Mouse (Mus musculus): ENCODE measurements at regions not wholly inside any gene's neighbourhood (a gene's known extent, or its start where the extent isn't known, plus 50 kb on each side); places are given as distances from the start of the nearest gene placed in this dataset.

- no peak overlapping the region for H3K9ac ChIP-seq (ENCODE audit: low read depth, poor library complexity, severe bottlenecking)
- no peaks in the 10 kb centered on the region for H3K9me3 ChIP-seq (replicated peaks; ENCODE audit: control insufficient read depth, insufficient read depth, low read length, poor library complexity, severe bottlenecking)
- H3K36me3 ChIP-seq (ENCODE audit: control insufficient read depth, insufficient read depth, low read length, poor library complexity, severe bottlenecking), result no peaks in the 10 kb centered on the region
- TF ChIP-seq POLR2A (IDR thresholded peaks at IDR 0.05; ENCODE audit: insufficient read depth, low read length) (no peak), CTCF (IDR thresholded peaks at IDR 0.05; ENCODE audit: low read depth, low read length) (no peak), EP300 (IDR thresholded peaks at IDR 0.05; ENCODE audit: insufficient read depth, low read depth, low read length) (no peak)
- H3K4me1 ChIP-seq (ENCODE audit: control insufficient read depth, insufficient read depth, low read length), result no peaks in the 10 kb centered on the region
- H3K27me3 ChIP-seq (ENCODE audit: control insufficient read depth, insufficient read depth, low read length, poor library complexity, severe bottlenecking), result no peaks in the 10 kb centered on the region
- H3K4me3 ChIP-seq (ENCODE audit: low read depth, low read length), result no peak overlapping the region
- H3K27ac ChIP-seq (ENCODE audit: insufficient read depth, low read length), result no peak overlapping the region
Measured at GRCm38 (mm10) chr14:16092391-16093132, 156.5 kb upstream of the Ngly1 start.

DNA sequence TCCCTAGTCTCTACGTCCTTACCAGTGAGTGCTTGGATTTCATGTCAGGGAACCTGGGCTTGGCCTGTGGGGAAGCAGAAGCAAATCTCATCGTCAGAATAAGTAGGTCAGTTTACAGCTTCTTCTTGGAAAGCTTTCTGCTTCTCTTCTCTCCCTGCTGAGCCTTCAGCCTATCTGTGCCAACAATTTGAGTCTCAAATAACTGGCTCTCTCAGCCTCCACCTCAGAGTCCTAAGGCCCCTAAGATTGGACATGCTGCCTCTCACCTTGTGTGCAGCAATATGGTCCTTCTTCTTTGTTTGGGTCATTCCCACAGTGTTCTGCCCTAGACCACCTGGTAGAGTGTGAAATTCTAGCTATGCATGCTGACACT is 156.0 kb upstream of the Ngly1 start:
- H3K9me3 ChIP-seq (replicated peaks; ENCODE audit: control insufficient read depth, insufficient read depth, low read length, poor library complexity, severe bottlenecking), result no peaks in the 10 kb centered on the region
- no peak overlapping the region for H3K4me3 ChIP-seq (ENCODE audit: low read depth, low read length)
- no peaks in the 10 kb centered on the region for H3K27me3 ChIP-seq (ENCODE audit: control insufficient read depth, insufficient read depth, low read length, poor library complexity, severe bottlenecking)
- H3K4me1 ChIP-seq (ENCODE audit: control insufficient read depth, insufficient read depth, low read length), result no peaks in the 10 kb centered on the region
- H3K9ac ChIP-seq (ENCODE audit: low read depth, poor library complexity, severe bottlenecking), result no peak overlapping the region
- H3K36me3 ChIP-seq (ENCODE audit: control insufficient read depth, insufficient read depth, low read length, poor library complexity, severe bottlenecking), result no peaks in the 10 kb centered on the region
- no peak overlapping the region for H3K27ac ChIP-seq (ENCODE audit: insufficient read depth, low read length)
- no peak for TF ChIP-seq EP300 (IDR thresholded peaks at IDR 0.05; ENCODE audit: insufficient read depth, low read depth, low read length)
- TF ChIP-seq POLR2A (IDR thresholded peaks at IDR 0.05; ENCODE audit: insufficient read depth, low read length), result no peak
- no peak for TF ChIP-seq CTCF (IDR thresholded peaks at IDR 0.05; ENCODE audit: low read depth, low read length)

- Histone ChIP-seq H3K9me3 (replicated peaks; ENCODE audit: control insufficient read depth, insufficient read depth, low read length, poor library complexity, severe bottlenecking) (peaks cover 6% of the 10 kb centered on the region), H3K27ac (ENCODE audit: insufficient read depth, low read length) (no peak overlapping the region), H3K4me1 (ENCODE audit: control insufficient read depth, insufficient read depth, low read length) (no peaks in the 10 kb centered on the region), H3K36me3 (ENCODE audit: control insufficient read depth, insufficient read depth, low read length, poor library complexity, severe bottlenecking) (no peaks in the 10 kb centered on the region), H3K9ac (ENCODE audit: low read depth, poor library complexity, severe bottlenecking) (no peak overlapping the region), H3K27me3 (ENCODE audit: control insufficient read depth, insufficient read depth, low read length, poor library complexity, severe bottlenecking) (no peaks in the 10 kb centered on the region), H3K4me3 (ENCODE audit: low read depth, low read length) (no peak overlapping the region)
- no peak for TF ChIP-seq POLR2A (IDR thresholded peaks at IDR 0.05; ENCODE audit: insufficient read depth, low read length)
- TF ChIP-seq CTCF (IDR thresholded peaks at IDR 0.05; ENCODE audit: low read depth, low read length), result no peak
- no peak for TF ChIP-seq EP300 (IDR thresholded peaks at IDR 0.05; ENCODE audit: insufficient read depth, low read depth, low read length)
Measured at GRCm38 (mm10) chr14:16109414-16109813, 139.7 kb upstream of the Ngly1 start.

GRCm38 (mm10) chr14:16132672-16133071 is 116.4 kb upstream of the Ngly1 start:
- H3K9me3 ChIP-seq (replicated peaks; ENCODE audit: control insufficient read depth, insufficient read depth, low read length, poor library complexity, severe bottlenecking), result peaks cover 2% of the 10 kb centered on the region
- TF ChIP-seq POLR2A (IDR thresholded peaks at IDR 0.05; ENCODE audit: insufficient read depth, low read length) (no peak), EP300 (IDR thresholded peaks at IDR 0.05; ENCODE audit: insufficient read depth, low read depth, low read length) (no peak), CTCF (IDR thresholded peaks at IDR 0.05; ENCODE audit: low read depth, low read length) (no peak)
- H3K9ac ChIP-seq (ENCODE audit: low read depth, poor library complexity, severe bottlenecking), result no peak overlapping the region
- H3K4me3 ChIP-seq (ENCODE audit: low read depth, low read length), result no peak overlapping the region
- no peak overlapping the region for H3K27ac ChIP-seq (ENCODE audit: insufficient read depth, low read length)
- H3K4me1 ChIP-seq (ENCODE audit: control insufficient read depth, insufficient read depth, low read length), result no peaks in the 10 kb centered on the region
- no peaks in the 10 kb centered on the region for H3K36me3 ChIP-seq (ENCODE audit: control insufficient read depth, insufficient read depth, low read length, poor library complexity, severe bottlenecking)
- no peaks in the 10 kb centered on the region for H3K27me3 ChIP-seq (ENCODE audit: control insufficient read depth, insufficient read depth, low read length, poor library complexity, severe bottlenecking)

DNA sequence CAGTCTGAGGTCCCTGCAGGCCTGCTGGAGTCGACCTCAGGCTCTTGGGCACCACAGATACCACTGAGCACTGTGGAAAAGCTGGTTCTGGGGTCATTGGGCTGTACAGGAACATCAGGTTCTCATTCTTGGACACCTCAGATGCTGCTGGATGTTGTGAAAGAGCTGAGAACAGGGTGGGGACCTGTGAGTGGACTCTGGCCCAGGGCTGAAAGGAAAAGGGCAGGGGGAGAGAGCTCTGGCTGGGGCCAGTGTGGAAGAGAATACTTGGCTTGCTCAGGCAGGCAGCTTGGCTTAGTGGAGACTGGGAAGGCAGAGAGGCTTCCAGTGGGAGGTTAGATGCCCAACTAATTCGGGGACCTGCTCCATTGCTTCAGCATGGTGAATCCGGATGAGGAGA is 115.7 kb upstream of the Ngly1 start:
- Histone ChIP-seq H3K4me1 (ENCODE audit: control insufficient read depth, insufficient read depth, low read length) (no peaks in the 10 kb centered on the region), H3K4me3 (ENCODE audit: low read depth, low read length) (no peak overlapping the region), H3K9me3 (replicated peaks; ENCODE audit: control insufficient read depth, insufficient read depth, low read length, poor library complexity, severe bottlenecking) (peaks cover 2% of the 10 kb centered on the region), H3K27me3 (ENCODE audit: control insufficient read depth, insufficient read depth, low read length, poor library complexity, severe bottlenecking) (no peaks in the 10 kb centered on the region), H3K27ac (ENCODE audit: insufficient read depth, low read length) (no peak overlapping the region), H3K36me3 (ENCODE audit: control insufficient read depth, insufficient read depth, low read length, poor library complexity, severe bottlenecking) (no peaks in the 10 kb centered on the region), H3K9ac (ENCODE audit: low read depth, poor library complexity, severe bottlenecking) (no peak overlapping the region)
- TF ChIP-seq POLR2A (IDR thresholded peaks at IDR 0.05; ENCODE audit: insufficient read depth, low read length) (no peak), CTCF (IDR thresholded peaks at IDR 0.05; ENCODE audit: low read depth, low read length) (no peak), EP300 (IDR thresholded peaks at IDR 0.05; ENCODE audit: insufficient read depth, low read depth, low read length) (no peak)

DNA sequence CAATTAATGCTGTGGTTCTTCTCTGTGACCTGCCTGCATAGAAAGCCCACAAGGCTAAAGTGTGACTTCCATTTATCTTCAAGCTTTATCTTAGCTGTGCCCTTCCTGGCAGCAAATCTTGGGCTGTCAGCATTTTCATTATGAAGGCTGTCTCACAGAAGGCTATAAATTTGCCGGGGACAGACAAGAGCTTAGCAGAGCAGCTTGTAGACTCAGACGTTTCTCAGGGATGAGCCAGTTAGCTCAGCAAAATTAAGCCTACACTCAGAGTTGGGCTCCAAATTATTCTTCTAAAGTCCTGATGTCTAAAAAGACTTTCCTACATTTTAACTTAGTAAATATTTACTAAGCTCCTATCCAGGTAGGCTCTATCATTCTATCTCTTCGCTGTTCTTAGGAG is 112.9 kb upstream of the Ngly1 start:
- H3K4me1 ChIP-seq (ENCODE audit: control insufficient read depth, insufficient read depth, low read length), result no peaks in the 10 kb centered on the region
- peaks cover 2% of the 10 kb centered on the region for H3K9me3 ChIP-seq (replicated peaks; ENCODE audit: control insufficient read depth, insufficient read depth, low read length, poor library complexity, severe bottlenecking)
- no peak overlapping the region for H3K9ac ChIP-seq (ENCODE audit: low read depth, poor library complexity, severe bottlenecking)
- H3K36me3 ChIP-seq (ENCODE audit: control insufficient read depth, insufficient read depth, low read length, poor library complexity, severe bottlenecking), result no peaks in the 10 kb centered on the region
- H3K27ac ChIP-seq (ENCODE audit: insufficient read depth, low read length), result no peak overlapping the region
- H3K27me3 ChIP-seq (ENCODE audit: control insufficient read depth, insufficient read depth, low read length, poor library complexity, severe bottlenecking), result no peaks in the 10 kb centered on the region
- TF ChIP-seq CTCF (IDR thresholded peaks at IDR 0.05; ENCODE audit: low read depth, low read length), result no peak
- no peak for TF ChIP-seq EP300 (IDR thresholded peaks at IDR 0.05; ENCODE audit: insufficient read depth, low read depth, low read length)
- TF ChIP-seq POLR2A (IDR thresholded peaks at IDR 0.05; ENCODE audit: insufficient read depth, low read length), result no peak
- no peak overlapping the region for H3K4me3 ChIP-seq (ENCODE audit: low read depth, low read length)
